Mouse (Mus musculus) C2C12 (cell line): Measurements from ENCODE around the gene Gsdme. TPM values are rescaled to one million over a fixed set of nuclear protein-coding genes. Genes with fewer than 3 reads are reported as not detected.

ENCODE experiments used
- H3K27me3 ChIP-seq: one replicate; pipeline ENCODE4 v1.6.1; 2011; ENCODE audit not compliant: control insufficient read depth, insufficient read depth, insufficient read length
- H3K36me3 ChIP-seq: one replicate; pipeline ENCODE4 v1.6.1; 2011; ENCODE audit not compliant: control insufficient read depth, insufficient read depth
- H3K4me3 ChIP-seq: one replicate; pipeline ENCODE4 v1.5.1; 2011; ENCODE audit warnings: mild to moderate bottlenecking, control low read depth; ENCODE audit not compliant: poor library complexity, insufficient read depth, severe bottlenecking
- H3K79me2 ChIP-seq: one replicate; pipeline ENCODE4 v1.6.1; 2011; ENCODE audit not compliant: control insufficient read depth, insufficient read depth
- H3K79me3 ChIP-seq: one replicate; pipeline ENCODE4 v1.6.1; 2011; ENCODE audit warnings: low read depth, control low read depth
- H3ac ChIP-seq: one replicate; pipeline ENCODE3; 2011; ENCODE audit warnings: low read depth; ENCODE audit not compliant: control insufficient read depth, insufficient read length
- CEBPB ChIP-seq: IDR thresholded peaks from one replicate; pipeline ENCODE4 v1.6.1; 2011; ENCODE audit warnings: low read depth, mild to moderate bottlenecking, control low read depth, moderate library complexity
- CTCF ChIP-seq: IDR thresholded peaks from one replicate; pipeline ENCODE4 v1.5.1; 2011; ENCODE audit not compliant: control insufficient read depth, insufficient read depth, insufficient read length
- FOSL1 ChIP-seq: IDR thresholded peaks from one replicate; pipeline ENCODE4 v1.8.0; 2011; ENCODE audit warnings: mild to moderate bottlenecking, low read length; ENCODE audit not compliant: poor library complexity, insufficient read depth, severe bottlenecking
- MAX ChIP-seq: IDR thresholded peaks from one replicate; pipeline ENCODE4 v1.6.1; 2011; ENCODE audit warnings: mild to moderate bottlenecking, control low read depth
- MYOD1 ChIP-seq: IDR thresholded peaks from one replicate; pipeline ENCODE4 v1.6.1; 2011; ENCODE audit warnings: low read depth; ENCODE audit not compliant: control insufficient read depth, insufficient read length
- MYOG ChIP-seq: IDR thresholded peaks from one replicate; pipeline ENCODE4 v1.6.1; 2011; ENCODE audit not compliant: control insufficient read depth, insufficient read length; ENCODE audit errors: extremely low read depth
- USF1 ChIP-seq: IDR thresholded peaks from one replicate; pipeline ENCODE4 v1.6.1; 2011; ENCODE audit warnings: low read depth, mild to moderate bottlenecking, control low read depth, moderate library complexity
- polyA plus RNA-seq: library from polyadenylated mRNA; unstranded; fragments of >200 nt; fragmentation: generic; extraction: Trizol; gene quantifications from one replicate; pipeline ENCODE4 v1.2.1, GENCODE M21; 2012; ENCODE audit warnings: missing spikeins

Gsdme gene
- polyA plus RNA-seq, 1 experiment, result 22.3 TPM

- Histone ChIP-seq H3ac (no peak overlapping the region), H3K36me3 (peaks cover 13% of the 10 kb centered on the region), H3K79me2 (no peaks in the 10 kb centered on the region), H3K27me3 (no peaks in the 10 kb centered on the region), H3K79me3 (no peaks in the 10 kb centered on the region), H3K4me3 (no peak overlapping the region)
- TF ChIP-seq MYOD1, result no peak
- TF ChIP-seq FOSL1, result no peak
Measured at GRCm38 (mm10) chr6:50189376-50189775, 74.3 kb downstream of the Gsdme start.

GRCm38 (mm10) chr6:50187955-50188354 lies 75.7 kb downstream of the Gsdme start:
- TF ChIP-seq MAX, result no peak
- TF ChIP-seq CTCF, result no peak
- no peak for TF ChIP-seq USF1
- TF ChIP-seq MYOD1, result no peak
- no peak for TF ChIP-seq CEBPB
- TF ChIP-seq FOSL1, result no peak
- no peak for TF ChIP-seq MYOG
- H3K36me3 ChIP-seq, result peaks cover 22% of the 10 kb centered on the region
- no peak overlapping the region for H3ac ChIP-seq
- no peaks in the 10 kb centered on the region for H3K27me3 ChIP-seq
- H3K79me3 ChIP-seq, result no peaks in the 10 kb centered on the region
- no peak overlapping the region for H3K4me3 ChIP-seq
- no peaks in the 10 kb centered on the region for H3K79me2 ChIP-seq

- no peak overlapping the region for H3K4me3 ChIP-seq
- H3ac ChIP-seq, result no peak overlapping the region
- no peaks in the 10 kb centered on the region for H3K27me3 ChIP-seq
- no peaks in the 10 kb centered on the region for H3K79me3 ChIP-seq
- H3K79me2 ChIP-seq, result no peaks in the 10 kb centered on the region
- H3K36me3 ChIP-seq, result peaks cover 31% of the 10 kb centered on the region
- TF ChIP-seq USF1 (no peak), MAX (no peak)
Measured at GRCm38 (mm10) chr6:50180189-50180588, 83.5 kb downstream of the Gsdme start.

- Histone ChIP-seq H3K36me3 (peaks cover 4% of the 10 kb centered on the region), H3K79me2 (no peaks in the 10 kb centered on the region)
- TF ChIP-seq FOSL1 (no peak), MYOD1 (no peak), MYOG (no peak), MAX (no peak), CEBPB (no peak), USF1 (no peak), CTCF (no peak)
Measured at GRCm38 (mm10) chr6:50175736-50176135, 87.9 kb downstream of the Gsdme start.

GRCm38 (mm10) chr6:50169771-50170170 lies 93.9 kb downstream of the Gsdme start:
- Histone ChIP-seq H3ac (no peak overlapping the region), H3K4me3 (no peak overlapping the region), H3K79me2 (no peaks in the 10 kb centered on the region), H3K79me3 (no peaks in the 10 kb centered on the region), H3K27me3 (no peaks in the 10 kb centered on the region), H3K36me3 (peaks cover 5% of the 10 kb centered on the region)
- TF ChIP-seq USF1 (no peak), MYOG (no peak), CEBPB (no peak), CTCF (no peak), FOSL1 (no peak), MYOD1 (no peak), MAX (no peak)

More at GRCm38 (mm10) chr6:50175736-50176135, 87.9 kb downstream of the Gsdme start:
- H3K4me3 ChIP-seq, result no peak overlapping the region
- no peak overlapping the region for H3ac ChIP-seq
- no peaks in the 10 kb centered on the region for H3K27me3 ChIP-seq
- H3K79me3 ChIP-seq, result no peaks in the 10 kb centered on the region

GRCm38 (mm10) chr6:50168821-50169220 lies 94.8 kb downstream of the Gsdme start:
- Histone ChIP-seq H3K79me2 (no peaks in the 10 kb centered on the region), H3K4me3 (no peak overlapping the region), H3K27me3 (no peaks in the 10 kb centered on the region), H3K36me3 (peaks cover 9% of the 10 kb centered on the region), H3ac (no peak overlapping the region), H3K79me3 (no peaks in the 10 kb centered on the region)
- TF ChIP-seq MAX (no peak), CTCF (no peak), FOSL1 (no peak), CEBPB (no peak), MYOD1 (no peak), MYOG (no peak), USF1 (no peak)
